Mouse (Mus musculus): ENCODE results near the gene Naip2.
"Not testable (repeated sequence)": the region's sequence is repeated elsewhere in the genome, so short reads cannot be mapped to it uniquely, and the experiment has no call there.

Gene Naip2

GRCm38 (mm10) chr13:100201659-100202333, at the start of gene Naip2:
TSS of gene Naip2 (minus strand) at chr13:100202092.
- DNase-seq (ENCODE audit: low spot score) = not testable (repeated sequence)

- DNase-seq (ENCODE audit: low spot score) = not testable (repeated sequence)
Observed at GRCm38 (mm10) chr13:100246896-100247519, 45.1 kb upstream of the Naip2 start.

DNA sequence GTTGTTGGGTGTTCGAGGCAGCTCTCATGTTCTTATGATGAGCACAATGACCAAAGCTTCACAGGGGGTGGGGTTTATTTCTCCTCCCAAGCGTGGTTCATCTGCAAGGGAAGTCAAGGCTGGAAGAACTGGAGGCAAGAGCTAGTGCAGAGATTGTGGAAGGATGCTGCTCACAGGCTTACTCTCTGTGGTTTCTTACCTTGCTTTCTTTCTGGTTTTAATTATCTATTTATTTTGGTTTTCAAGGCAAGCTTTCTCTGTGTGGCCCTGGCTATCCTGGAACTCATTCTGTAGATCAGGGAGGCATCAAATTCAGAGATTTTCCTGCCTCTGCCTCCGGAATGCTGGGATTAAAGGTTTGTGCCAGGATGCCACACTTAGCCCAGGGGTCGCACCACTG, 44.3 kb upstream of the Naip2 start, which contains the start of gene Naip5:
Gene Naip5 (minus strand): TSS at position 101 of the 400 bp plus-strand sequence.
- not testable (repeated sequence) for DNase-seq (ENCODE audit: low spot score)

DNA sequence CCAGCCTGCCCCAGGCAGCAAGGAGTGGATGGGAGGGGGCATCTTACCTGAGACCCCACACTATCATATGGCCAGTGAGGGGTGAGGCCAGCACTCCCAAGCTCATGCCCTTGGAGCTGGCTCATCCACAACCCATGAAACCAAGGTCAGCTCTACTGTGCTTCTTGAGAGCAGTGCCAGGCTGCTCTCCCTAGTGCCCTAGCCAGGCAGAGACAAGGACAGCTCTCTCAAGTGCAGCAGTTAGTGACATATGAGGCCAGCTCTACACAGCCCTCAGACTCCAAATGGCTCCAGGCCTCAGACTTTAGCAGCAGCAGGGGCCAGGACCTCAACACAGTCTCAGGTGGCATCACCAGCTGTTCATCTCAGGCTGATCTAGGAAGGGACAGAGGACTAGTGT, 41.8 kb upstream of the Naip2 start:
- no peak for DNase-seq (ENCODE audit: low spot score)

- not testable (repeated sequence) for DNase-seq (ENCODE audit: low spot score)
Observed at GRCm38 (mm10) chr13:100213683-100214082, 11.8 kb upstream of the Naip2 start.

- DNase-seq (ENCODE audit: low spot score) = peak; percentile 84
Observed at GRCm38 (mm10) chr13:100210540-100210939, 8.6 kb upstream of the Naip2 start.

- DNase-seq (ENCODE audit: low spot score) = no peak
Observed at GRCm38 (mm10) chr13:100203319-100203718, 1.4 kb upstream of the Naip2 start.

DNA sequence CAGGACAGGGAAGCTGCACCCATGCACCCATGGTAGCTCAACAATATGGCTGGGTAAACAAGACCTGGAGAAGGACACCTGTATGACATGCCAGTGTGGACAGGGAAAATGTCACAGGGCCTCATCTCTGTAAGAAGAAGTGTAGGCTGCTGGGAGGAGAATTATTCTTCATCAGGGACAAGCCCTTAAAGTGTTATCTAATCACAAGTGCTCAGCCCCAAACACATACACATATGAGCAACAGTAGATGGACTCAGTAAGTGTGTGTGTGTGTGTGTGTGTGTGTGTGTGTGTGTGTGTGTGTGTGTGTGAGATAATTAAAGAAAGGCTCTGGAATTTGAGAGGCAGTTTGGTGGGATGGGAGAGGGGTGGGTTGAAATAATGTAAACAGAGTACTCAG, 1.1 kb downstream of the Naip2 start:
- DNase-seq (ENCODE audit: low spot score) = no peak

- DNase-seq (ENCODE audit: low spot score) = no peak
Observed at GRCm38 (mm10) chr13:100195421-100195820, 6.5 kb downstream of the Naip2 start.

GRCm38 (mm10) chr13:100183111-100183510, 18.8 kb downstream of the Naip2 start:
- DNase-seq (ENCODE audit: low spot score) = not testable (repeated sequence)

DNA sequence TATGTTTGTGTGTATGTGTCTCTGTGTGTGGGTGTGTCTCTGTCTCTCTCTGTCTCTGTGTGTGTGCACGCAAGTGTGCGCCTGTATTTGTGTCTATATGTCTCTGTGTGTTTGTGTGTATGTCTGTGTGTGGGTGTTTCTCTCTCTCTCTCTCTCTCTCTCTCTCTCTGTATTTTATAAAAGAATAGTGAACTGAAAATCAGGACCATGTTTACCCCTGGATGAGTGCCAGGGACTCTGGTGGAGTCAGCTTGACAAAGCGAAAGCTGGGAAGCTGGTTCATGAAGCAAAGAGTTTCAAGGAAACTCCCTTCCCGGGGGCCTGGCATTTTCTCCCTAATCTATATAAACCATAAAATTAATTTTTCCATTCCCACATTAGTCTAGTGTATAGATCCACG, 27.5 kb downstream of the Naip2 start:
- DNase-seq (ENCODE audit: low spot score) = not testable (repeated sequence)

- not testable (repeated sequence) for DNase-seq (ENCODE audit: low spot score)
Observed at GRCm38 (mm10) chr13:100166378-100166777, 35.5 kb downstream of the Naip2 start.

- DNase-seq (ENCODE audit: low spot score) = not testable (repeated sequence)
Observed at GRCm38 (mm10) chr13:100162467-100162866, 39.4 kb downstream of the Naip2 start.

GRCm38 (mm10) chr13:100161171-100161870, 40.6 kb downstream of the Naip2 start:
- not testable (repeated sequence) for DNase-seq (ENCODE audit: low spot score)

- DNase-seq (ENCODE audit: low spot score) = no peak
Observed at GRCm38 (mm10) chr13:100156624-100157023, 45.3 kb downstream of the Naip2 start.

GRCm38 (mm10) chr13:100152659-100153058, 49.2 kb downstream of the Naip2 start:
- no peak for DNase-seq (ENCODE audit: low spot score)

DNA sequence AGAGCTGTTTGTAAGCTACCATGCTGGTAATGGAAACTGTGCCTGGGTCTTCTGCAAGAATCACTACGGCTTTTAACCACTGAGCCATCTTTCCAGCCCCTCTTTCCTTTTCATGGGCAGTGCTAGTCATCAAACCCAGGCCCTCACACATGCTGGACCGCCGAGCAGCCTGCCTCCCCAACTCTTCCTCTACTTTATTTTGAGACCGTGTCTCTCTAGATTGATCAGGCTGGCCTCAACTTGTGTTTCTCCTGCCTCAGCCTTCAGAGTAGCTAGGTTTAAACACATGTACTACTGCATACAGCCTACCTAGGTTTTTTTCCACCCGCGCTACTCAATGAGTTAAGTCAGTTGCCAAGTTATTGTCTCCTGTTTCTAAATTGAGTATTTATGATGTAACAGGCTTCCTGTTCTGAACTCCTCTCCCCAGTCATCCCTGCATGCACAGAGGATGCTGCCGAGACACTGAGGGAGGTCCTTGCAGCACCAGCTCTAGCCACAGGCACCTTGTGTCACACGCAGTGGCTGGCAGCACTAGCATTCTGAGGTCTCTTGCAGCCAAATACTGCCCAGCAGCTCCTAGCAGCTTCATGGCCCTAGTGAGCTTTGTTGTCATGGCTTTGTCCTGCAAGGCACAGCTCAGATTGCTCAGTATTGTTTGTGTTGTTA, 60.1 kb downstream of the Naip2 start:
- no peak for DNase-seq (ENCODE audit: low spot score)

DNA sequence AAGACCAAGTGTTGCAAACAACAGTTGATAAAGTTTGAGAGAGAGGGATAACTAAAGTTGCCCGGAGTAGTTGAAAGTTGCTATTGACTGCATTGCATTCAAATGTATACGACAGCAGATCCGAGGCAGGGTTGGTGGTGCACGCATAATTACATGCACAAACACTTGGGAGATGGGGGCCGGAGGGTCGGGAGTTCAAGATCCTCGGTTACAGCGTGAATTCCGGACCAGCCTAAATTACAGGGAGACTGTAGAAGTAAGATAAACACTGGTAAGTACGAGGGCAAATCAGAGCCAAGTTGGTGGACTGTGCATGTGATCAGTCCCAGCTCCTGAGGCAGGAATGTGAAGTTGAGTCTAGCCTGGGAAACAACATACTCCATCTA, 76.6 kb downstream of the Naip2 start:
- no peak for DNase-seq (ENCODE audit: low spot score)

- peak; percentile 96 for DNase-seq (ENCODE audit: low spot score)
Observed at GRCm38 (mm10) chr13:100124423-100125257, 77.3 kb downstream of the Naip2 start, which contains the start of gene Smn1. TSS of gene Smn1 (plus strand) at chr13:100124852.

DNA sequence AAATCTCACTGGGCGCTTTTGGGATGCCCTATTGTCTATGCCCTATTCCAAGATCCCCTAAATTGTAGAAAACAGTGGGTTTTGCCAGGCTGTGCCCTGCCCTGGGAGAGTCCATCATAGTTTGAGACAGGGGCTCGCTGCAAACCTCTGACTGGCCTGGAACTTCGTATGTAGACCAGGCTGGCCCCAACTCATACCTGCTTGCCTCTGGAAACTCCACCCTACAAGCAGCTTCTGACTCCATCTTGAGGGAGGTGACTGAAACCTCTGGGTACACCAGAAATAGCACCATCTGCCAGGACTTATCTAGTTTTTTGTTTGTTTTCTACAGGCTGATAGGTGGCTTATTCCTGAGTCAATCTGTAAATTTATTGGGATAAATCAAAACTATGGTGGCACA, 77.9 kb downstream of the Naip2 start:
- DNase-seq (ENCODE audit: low spot score) = no peak

DNA sequence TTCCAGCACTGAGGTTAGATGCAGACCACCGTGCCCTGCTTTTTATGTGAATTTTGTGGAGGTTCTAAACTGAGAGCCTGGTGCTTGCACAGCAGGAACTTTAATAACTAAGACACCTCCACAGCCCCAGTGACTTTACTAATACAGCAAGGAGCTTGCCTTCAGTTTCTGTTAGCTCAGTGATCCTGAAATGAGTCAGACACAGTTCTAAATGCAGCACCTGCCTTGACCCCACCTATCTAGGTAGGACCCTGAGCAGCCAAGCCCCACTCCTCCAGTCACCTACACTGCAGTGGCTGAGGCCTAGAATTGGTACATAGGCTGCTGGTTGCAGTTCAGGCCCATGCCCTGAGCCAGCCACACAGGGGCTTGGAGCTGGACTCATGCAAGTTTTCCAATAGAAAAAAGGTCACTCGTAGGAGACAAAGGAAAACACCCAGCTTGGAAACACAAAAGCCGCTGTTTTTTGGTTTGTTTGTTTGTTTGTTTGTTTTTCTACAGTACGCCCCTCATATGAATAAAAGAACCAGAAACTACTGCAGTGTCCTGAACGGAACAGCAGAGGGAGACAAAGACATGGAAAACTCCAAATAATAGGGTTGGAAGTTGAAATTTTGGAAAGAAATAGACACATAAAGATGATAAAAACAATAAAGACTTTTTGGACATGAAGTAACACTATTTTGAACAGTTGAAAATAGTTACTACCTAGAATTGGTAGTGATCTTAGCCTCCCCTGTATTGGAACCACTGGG, 89.5 kb downstream of the Naip2 start:
- DNase-seq (ENCODE audit: low spot score) = peak; percentile 48
